Mouse (Mus musculus) cerebellum, postnatal 25 days (tissue): ENCODE measurements around the gene Phf13.

Experiments used
- DNase-seq, 2 experiments: peaks; one replicate each; pipeline ENCODE4 v3.0.0; 2021; ENCODE audit warnings: mixed read lengths in 2 of 2

Phf13 gene

DNA sequence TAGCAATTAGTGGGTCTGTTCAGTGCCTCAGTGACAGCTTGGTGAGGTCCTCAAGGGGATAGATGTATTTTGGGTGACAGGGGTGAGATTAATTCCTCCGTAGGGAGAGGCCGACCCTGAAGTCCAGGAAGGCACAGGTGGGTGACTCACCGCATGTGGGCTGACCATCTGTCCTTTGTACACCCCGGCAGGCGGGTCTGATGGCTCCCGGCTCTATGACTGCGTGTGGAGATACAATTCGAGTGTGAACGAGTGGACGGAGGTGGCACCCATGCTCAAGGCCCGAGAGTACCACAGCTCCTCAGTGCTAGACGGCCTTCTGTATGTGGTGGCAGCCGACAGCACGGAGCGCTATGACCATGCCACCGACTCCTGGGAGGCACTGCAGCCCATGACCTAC, 16.1 kb upstream of the Phf13 start:
- DNase-seq: peak; percentile 30 to 48

DNA sequence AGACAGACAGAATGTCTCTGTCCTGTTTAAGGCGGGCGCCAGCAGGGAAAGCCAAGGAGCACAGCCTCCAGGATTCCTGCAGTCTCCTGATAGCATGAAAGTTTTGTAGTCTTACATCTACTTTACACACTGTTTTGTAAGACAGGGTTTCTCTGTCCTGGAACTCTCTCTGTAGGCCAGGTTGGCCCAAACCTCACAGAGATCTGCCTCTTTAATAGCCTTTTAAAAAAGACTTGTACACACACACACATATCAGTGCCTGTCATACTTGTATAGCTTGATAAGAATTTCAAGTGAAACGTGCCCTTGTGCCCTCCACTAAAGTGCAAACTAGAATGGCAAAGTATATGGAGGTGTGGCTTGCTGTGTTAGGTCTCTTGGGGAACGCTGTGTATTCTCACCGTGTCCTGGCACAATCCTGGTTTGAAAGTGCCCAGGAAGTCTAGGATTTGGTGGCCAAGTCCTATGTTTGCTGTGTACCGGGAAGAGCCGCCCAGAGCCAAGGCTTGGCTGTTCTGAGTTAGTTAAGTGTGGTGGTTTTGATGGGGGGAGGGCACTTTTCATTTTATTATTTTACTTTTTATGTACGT, 15.2 kb upstream of the Phf13 start:
- DNase-seq: no peak

DNA sequence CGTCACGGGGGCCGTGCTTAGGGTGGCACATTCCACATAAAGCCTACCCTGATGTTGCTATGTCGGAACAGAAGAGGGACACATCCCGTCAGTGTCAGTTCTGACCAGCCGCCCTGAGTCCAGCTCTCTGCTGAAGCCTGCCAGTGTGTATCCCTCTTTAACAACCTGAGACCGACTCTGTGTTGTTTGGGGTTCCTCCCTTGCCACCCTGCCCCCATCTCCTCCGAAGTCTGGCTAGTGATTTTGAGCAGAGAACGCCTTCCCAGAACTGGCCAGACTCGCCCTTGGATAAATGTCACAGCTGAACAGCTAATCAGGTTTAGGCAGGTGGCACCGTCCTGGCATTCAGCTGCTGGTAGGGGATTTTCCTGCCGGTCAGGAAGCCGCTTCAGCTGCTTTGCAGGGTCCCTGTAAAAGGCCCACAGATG, 14.7 kb upstream of the Phf13 start:
- peak; percentile 57 to 59 for DNase-seq

DNA sequence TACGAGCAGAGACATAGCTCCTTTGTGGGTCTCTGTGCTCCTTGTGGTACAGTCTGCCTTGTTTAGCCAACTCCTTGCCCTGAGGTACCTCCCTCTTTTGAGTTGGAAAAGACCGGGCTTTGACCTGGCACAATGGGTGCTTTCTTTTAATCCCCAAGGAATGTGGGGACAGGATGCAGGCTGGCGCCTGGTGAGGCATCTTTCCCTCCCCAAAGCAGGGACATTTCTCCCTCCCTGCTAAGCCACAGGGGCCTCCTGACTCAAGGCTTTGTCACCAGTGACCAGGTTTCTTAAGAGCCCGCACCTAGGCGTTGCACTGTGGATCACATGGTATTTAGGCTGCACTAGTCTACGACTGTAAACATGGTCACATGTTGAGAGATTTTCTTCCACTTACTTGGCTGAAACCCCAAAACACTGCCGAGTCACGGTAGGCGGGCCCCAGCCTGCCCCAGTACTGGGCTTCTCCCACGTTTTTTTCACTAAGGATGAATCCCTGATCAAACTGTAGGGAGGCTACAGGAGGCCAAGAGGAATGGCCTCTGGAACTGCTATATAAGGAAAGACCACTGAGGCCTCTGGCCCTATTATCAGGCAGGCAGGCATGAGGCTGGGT, 14.1 kb upstream of the Phf13 start:
- peak; percentile 27 to 37 for DNase-seq

DNA sequence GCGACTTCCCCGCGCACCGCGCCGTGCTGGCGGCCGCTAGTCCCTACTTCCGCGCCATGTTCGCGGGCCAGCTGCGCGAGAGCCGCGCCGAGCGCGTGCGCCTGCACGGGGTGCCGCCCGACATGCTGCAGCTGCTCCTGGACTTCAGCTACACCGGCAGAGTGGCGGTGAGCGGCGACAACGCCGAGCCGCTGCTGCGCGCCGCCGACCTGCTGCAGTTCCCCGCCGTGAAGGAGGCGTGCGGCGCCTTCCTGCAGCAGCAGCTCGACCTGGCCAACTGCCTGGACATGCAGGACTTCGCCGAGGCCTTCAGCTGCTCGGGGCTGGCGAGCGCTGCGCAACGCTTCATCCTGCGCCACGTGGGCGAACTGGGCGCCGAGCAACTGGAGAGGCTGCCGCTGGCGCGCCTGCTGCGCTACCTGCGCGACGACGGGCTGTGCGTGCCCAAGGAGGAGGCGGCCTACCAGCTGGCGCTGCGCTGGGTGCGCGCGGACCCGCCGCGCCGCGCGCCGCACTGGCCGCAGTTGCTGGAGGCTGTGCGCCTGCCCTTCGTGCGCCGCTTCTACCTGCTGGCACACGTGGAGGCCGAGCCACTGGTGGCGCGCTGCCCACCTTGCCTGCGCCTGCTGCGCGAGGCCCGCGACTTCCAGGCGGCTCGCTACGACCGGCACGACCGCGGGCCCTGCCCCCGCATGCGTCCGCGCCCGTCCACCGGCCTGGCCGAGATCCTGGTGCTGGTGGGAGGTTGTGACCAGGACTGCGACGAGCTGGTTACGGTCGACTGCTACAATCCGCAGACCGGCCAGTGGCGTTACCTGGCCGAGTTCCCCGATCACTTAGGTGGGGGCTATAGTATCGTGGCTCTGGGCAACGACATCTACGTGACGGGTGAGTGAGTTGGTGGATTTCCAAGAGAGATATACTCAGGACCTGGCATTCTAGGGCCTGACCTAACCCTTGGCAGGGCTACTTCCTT, 13.3 kb upstream of the Phf13 start:
- DNase-seq: peak; percentile 82 to 85

DNA sequence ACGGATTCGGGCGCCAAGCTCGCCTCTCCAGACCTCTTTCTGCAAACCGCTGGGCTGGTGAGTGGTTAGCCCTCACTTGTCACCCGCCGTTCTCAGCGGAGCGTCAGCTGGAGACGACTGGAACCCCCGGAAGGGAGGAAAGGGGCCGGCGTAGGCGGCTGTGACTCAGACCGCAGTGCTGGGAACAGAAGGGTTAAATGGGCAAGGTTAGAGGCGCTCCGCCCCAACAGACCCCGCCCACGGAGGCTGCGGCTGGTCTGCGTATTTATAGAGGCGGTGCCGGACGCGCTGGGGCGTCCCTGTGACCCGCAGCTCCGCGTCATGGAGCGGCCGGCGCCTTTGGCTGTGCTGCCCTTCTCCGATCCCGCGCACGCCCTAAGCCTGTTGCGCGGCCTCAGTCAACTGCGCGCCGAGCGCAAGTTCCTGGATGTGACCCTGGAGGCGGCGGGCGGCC, 12.6 kb upstream of the Phf13 start, which contains the start of gene Klhl21:
Klhl21 (plus strand) TSS at position 182 of the 454 bp plus-strand sequence.
- DNase-seq: peak; percentile 95 to 96

DNA sequence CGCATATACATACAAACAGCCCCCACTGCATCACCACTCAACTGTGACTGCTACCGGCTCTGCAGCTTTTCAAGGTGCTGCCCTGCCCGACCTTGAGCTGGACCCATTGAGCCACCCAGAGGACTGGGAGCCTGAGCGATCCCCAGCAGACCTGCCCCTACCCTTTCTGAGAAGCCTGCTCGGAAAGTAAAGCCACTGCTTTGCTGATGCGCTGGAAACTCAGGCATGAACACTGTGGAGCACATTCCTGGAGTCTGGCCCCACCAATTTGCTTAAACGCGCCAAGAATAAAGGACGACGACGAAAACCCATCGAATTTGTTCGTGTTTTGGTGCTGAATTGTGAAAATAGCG, 12.1 kb upstream of the Phf13 start:
- DNase-seq: peak; percentile 44 to 45

DNA sequence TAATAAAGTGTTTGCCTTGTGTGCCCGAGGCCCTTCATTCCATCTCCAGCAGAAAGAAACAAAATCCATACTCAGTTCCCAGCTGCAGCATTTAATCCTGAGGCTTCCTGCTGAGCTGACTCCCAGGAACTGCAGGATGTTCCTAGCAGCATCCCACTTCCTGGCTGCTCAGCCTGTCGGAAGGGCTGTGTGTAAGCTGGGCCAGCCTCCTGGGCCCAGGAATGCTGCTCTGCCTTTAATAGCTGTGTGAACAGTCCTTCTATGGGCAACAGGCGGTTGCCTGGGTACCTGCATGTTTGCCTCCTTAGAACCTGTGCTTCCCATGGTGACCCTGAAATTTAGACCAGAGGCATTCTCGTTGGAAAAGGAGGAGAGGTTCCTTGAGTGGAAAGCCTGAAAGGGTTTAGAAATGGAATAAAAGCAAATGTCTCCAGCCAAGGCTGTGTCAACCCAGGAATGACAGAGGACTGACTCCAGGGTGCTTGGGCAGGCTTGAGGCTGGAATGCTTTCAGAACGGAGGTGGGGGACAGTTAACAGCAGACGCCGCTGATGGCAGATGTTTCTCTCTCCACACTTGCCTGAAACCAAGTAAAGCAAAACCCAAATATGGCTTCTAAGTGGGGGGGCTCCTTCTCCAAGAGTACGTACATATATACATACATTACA, 11.6 kb upstream of the Phf13 start:
- no peak for DNase-seq

DNA sequence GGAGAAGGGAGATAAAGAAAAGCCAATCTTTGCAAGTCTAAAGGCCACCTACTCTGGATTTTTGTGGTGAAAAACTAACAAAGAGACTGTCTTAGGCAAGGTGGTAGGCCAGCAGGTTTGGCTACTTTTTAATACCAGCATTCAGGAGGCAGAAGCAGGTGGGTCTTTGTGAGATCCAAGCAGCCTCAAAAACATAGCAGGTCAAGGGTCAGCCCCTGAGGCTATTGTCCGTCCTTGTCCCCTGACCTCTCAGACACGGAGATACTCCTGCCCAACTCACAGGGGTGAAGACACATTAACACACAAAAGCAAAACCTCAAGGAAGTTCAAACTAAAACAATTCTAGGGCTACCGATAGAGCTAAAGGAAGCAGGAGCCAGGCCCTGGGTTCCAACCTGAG, 10.8 kb upstream of the Phf13 start:
- no peak for DNase-seq

DNA sequence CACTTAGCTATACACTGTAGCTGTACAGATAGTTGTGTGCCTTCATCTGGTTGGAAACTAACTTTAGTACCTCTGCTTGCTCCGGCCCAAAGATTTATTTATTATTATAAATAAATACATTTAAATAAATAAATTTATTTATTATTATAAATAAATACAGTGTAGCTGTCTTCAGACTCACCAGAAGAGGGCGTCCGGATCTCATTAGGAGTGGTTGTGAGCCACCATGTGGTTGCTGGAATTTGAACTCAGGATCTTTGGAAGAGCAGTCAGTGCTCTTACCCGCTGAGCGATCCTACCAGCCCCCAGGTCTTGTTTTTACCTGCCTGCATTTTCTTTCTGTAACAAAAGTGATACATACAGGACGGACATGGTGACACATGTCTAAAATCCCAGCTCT, 10.1 kb upstream of the Phf13 start:
- peak in 1 of 2 experiments; percentile 39 for DNase-seq

DNA sequence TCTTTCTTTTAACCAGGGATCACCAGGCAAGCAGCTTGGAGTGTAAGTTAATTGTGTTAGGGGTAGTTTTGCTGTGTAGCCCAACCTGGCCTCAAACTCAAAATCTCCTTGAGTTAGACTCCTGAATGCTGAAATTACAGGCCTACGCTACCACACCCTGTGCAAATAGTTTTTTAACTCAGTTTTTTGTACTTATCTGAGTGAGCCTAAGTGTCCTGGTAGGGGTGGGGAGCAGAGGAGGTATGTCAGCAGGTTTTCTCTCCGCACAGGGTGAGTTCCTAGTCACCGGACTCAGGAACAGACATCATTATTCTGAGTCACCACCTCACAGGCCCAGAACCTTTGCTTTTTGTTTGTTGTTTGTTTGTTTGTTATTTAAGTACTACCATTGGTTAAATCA, 6.0 kb upstream of the Phf13 start:
- no peak for DNase-seq

DNA sequence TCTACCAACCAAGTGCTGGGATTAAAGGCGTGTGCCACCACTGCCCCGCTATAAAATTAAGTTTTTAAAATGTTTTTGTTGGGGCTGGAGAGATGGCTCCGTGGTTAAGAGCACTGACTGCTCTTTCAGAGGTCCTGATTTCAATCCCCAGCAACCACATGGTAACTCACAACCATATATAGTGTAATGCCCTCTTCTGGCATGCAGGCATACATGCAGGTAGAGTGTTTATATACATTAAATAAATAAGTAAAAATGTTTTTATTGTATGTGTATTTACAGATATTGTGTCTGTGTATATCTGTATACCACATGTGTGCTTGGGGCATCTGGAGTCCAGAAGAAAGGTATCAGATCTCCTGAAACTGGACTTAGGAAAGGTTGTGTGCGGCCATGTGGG, 5.3 kb upstream of the Phf13 start:
- DNase-seq: no peak

DNA sequence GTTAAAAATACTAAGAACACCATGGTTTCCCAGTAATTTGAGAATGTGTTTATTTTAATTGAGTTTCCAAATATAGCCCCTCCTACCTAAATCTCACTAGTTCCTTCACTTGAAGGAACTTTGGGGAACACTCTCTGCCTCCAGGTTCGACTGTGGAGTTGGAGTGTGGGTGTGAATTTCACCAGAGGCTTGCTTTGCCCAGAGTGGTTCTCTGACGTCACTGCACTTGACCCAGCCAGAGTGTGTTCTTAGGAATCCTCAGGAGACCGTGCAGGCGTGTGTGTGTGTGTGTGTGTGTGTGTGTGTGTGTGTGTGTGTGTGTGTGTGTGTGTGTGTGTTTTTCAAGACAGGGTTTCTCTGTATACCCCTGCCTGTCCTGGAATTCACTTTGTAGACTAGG, 4.8 kb upstream of the Phf13 start:
- no peak for DNase-seq

DNA sequence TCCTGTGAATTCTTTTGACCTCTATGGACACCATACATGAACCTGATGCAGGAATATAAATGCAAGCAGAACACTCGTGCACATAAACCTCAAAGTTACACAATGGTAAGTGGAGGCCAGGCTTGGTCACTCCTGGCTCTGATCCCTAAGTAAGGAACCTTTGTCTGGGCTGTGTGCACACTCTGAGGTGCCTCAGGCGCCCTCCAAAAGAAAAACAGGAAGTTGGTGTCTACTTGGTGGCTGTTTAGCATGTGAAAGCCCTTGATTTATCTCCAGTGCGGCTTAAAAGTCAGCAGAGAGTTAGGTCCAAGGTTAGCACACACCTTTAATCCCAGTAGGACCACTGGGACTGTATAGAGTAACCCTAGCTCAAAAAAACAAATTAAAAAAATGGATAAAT, 3.4 kb upstream of the Phf13 start:
- DNase-seq: no peak

DNA sequence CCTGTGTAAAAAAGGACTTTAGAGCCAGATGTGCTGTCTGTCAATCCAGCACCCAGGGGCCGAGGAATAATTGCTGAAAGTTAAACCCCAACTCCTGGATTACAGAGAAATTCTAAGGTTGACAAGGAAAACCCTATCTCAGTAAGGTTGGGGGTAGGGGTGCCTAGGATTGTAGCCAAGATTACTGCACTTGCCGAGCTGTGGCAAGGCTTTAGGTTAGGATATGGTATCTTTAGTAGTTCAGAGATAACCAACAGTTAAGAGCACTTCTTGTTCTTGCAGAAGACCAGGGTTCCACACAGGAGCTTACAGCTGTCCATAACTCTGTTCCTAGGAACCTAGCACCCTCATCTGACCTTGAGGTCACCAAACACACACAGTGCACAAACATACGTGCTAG, 1.6 kb upstream of the Phf13 start:
- DNase-seq: peak in 1 of 2 experiments; percentile 6

DNA sequence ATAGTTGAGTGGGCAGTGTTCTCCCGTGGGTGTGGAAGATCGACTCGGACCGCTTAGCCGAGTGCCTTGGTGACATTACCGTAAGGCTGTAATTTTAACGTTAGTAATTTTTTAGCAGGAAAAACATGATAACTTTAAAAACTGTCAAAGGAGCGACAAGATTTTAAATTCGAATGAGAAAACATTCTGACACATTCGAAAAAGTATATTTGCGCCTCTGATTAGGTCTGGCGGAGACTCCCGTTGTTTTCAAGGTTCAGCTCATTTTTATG, 829 bp upstream of the Phf13 start:
- no peak for DNase-seq

DNA sequence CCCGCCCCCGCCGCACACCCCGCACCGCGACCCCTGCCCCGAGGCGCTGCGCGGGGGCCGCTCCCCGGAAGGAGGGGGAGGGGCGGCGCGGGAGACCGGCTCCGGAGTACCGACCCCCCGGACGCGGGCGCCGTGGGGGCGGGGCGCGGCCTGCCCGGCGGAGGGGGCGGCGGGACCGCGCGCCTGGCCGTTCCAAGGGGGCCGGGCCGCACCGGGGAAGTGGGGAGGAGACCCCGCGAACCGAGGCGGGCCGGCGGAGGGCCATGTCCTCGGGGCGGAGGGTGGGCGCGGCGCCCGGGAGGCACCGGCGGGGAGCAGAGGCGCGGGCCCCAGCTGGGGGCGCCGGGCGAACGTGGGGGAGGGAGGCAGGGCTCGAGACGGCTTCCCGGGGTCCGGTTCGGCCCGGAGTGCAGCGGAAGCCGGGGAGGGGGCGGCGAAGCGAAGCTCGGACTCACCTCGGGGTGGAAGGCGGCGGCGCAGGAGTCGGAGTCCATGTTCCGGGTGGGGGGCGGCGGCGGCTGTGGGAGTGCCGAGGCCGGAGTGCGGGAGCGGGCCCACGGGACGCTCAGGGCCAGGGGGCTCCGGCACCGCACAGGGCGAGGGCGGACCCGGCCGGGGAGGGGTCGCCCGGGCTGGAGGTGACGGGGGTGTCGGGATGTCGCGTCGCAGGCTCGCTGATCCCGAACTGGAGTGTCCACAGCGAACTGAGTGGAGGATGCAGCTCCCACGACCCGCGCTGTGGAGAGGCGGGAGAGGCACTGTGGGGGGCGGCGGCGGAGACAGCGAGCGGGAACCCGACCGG, 486 bp downstream of the Phf13 start:
- no peak for DNase-seq

DNA sequence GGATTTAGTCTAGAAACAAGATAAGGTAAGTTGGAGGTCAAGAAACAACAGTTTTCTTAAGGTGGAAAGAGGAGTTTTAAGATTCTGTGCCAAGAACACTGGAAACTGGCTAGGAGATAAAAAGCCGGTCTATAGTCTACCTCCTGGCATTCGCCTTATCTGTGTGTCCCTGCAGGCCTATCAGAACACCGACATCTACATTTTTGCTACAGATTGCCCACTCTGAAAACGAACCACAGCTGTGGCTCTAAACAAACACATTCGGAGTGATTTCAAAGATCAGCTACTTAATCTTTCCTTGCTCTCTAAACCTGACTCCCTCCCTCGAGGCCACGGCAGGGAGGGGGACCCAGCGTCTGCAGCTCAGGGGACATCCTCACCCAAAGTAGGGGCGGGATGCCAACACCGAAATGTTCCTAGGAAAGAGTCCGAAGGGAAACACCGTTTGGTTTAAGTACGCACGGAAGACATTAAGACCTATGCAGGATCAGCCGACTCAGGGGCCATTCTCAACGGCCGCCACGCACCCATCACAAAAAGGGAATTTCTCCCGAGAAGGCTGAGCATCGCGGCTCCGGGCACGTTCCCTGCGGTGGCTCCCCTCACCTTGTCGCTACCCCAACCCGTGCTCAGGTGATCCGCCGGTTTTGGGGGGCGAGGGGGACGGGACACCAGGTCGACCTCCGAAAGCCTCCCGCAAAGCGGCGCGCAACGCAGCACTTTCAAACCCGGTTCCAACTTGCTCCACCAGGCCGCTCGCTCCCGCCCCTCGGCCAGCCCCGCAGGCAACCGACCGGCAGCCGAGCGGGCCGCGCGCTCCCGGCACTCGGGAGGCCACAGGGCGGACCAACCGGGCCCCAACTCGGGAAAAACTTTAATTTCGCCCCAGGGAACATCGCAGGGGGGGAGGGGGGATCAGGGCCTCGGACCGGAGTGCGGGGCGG, 1.6 kb downstream of the Phf13 start:
- DNase-seq: peak; percentile 47 to 68

DNA sequence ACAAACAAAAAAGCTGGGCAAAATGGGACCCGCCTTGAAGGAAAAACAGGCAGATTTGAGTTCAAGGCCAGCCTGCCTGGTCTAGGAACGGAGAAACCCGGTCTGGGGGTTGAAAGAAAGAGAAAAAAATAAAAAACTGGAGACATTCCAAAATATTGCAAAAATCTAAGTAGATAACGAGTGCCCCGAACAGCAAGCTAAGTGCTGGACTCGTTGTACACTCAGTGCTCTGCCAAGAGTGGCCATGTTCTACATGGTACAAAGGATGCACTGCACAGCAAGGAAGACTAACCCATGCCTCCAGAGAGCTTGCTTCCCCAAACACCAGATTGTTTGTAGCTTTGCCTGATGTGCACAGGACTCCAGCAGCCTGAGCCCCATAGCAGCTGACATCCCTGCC, 3.0 kb downstream of the Phf13 start:
- no peak for DNase-seq

DNA sequence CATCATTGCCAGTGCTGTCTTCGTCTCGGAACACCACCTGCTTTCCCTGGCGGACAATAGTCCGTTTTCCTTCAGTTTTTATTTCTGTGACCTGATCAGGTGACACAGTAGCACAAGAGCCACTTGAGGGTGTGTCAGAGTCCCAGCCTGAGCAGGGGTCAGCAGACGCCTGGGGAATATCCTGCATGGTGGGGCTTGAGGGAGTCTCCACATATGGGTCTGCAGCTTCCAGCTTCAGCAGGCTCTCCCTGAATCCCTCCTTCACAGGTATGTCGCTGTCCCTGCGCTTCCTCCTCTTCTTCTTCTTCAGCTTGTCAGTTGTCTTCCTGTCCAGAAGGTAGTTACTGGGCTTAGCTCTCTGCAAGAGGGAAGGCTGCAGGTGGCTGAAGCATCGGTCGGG, 4.0 kb downstream of the Phf13 start:
- DNase-seq: no peak

DNA sequence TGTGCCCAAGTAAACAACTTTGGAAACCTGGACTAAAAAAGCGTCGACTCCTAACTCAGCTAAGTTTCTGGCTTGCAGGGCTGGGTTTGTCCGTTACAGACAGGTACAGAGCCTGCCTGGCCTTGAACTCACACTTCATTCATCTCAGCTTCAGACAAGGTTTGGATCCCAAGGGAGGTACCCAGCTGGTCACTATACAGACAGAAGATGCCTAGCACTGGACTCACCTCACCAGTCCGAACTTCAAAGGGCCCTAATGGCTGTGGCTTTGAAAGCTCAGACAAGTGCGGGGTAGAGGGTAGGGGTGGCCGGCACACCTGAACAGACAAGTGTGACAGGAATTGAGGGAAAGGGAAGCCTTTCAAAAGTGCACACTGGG, 7.0 kb downstream of the Phf13 start:
- no peak for DNase-seq
